Mouse (Mus musculus): ENCODE results near the gene Cryz.
"Not testable (repeated sequence)": the region's sequence is repeated elsewhere in the genome, so short reads cannot be mapped to it uniquely, and the experiment has no call there.

Gene Cryz

GRCm38 (mm10) chr3:154611888-154612287 lies 15.4 kb downstream of the Cryz start:
- peak; percentile 10 for DNase-seq (ENCODE audit: low read depth, low spot score)

DNA sequence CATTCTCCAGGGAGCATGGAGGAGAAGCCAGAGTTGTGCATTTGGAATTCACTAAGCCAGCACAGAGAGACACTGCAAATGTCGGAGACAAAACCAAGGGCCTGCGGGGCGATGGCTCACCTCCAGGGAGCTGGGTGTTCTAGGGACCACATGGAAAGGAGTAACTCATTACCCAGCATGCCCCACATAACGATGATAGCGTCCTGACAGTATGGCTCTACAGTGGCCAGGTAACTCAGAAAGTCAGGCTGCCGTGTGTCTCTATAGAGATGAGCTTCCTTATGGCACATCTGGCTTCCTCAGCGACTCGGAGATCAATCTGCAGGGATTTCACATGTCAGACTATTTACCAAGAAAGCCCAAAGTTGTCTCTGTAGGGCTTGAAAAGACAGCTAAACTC lies 18.3 kb downstream of the Cryz start:
- no peak for DNase-seq (ENCODE audit: low read depth, low spot score)

- DNase-seq (ENCODE audit: low read depth, low spot score): no peak
These were observed 18.8 kb downstream of the Cryz start for GRCm38 (mm10) chr3:154615304-154615703.

GRCm38 (mm10) chr3:154616106-154616505 lies 19.6 kb downstream of the Cryz start:
- DNase-seq (ENCODE audit: low read depth, low spot score): no peak

DNA sequence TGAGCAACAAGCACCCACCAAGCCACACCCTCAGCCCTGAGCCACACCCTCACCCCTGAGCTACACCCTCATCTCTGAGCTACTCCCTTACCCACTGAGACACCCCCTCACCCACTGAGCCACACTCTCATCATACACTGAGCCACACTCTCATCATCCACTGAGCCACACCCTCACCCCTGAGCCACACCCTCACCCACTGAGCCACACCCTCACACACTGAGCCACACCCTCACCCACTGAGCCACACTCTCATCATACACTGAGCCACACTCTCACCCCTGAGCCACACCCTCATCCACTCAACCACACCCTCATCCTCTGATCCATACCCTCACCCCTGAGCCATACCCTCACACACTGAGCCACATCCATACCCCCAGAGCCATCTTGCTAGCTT lies 31.8 kb downstream of the Cryz start:
- DNase-seq (ENCODE audit: low read depth, low spot score): no peak

DNA sequence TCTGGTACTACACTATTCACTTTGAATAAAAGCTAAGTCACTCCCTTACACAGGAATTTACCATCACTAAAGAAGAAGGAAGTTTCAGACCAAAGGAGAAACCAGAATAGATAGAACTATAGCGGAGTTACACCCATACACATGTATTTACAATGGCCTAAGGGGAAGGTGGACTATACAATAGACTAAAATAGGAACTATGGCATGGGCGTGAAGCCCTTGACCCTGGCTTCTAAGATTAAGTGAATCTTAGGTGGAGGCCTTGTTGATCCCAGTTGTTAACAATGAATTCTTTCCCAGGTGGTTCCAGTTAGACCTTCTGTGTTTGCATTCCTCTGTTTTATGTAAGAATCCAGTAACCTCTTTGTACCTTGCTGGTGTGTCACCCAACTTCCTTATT lies 34.8 kb downstream of the Cryz start:
- not testable (repeated sequence) for DNase-seq (ENCODE audit: low read depth, low spot score)

- DNase-seq (ENCODE audit: low read depth, low spot score): no peak
These were observed 36.6 kb downstream of the Cryz start for GRCm38 (mm10) chr3:154633091-154633490.

GRCm38 (mm10) chr3:154646638-154647442 lies 50.3 kb downstream of the Cryz start:
- DNase-seq (ENCODE audit: low read depth, low spot score): peak; percentile 51

- no peak for DNase-seq (ENCODE audit: low read depth, low spot score)
These were observed 50.9 kb downstream of the Cryz start for GRCm38 (mm10) chr3:154647443-154647780.

GRCm38 (mm10) chr3:154649411-154650285 lies 53.1 kb downstream of the Cryz start:
- DNase-seq (ENCODE audit: low read depth, low spot score): no peak

GRCm38 (mm10) chr3:154651192-154651821 lies 54.8 kb downstream of the Cryz start:
- DNase-seq (ENCODE audit: low read depth, low spot score): no peak

DNA sequence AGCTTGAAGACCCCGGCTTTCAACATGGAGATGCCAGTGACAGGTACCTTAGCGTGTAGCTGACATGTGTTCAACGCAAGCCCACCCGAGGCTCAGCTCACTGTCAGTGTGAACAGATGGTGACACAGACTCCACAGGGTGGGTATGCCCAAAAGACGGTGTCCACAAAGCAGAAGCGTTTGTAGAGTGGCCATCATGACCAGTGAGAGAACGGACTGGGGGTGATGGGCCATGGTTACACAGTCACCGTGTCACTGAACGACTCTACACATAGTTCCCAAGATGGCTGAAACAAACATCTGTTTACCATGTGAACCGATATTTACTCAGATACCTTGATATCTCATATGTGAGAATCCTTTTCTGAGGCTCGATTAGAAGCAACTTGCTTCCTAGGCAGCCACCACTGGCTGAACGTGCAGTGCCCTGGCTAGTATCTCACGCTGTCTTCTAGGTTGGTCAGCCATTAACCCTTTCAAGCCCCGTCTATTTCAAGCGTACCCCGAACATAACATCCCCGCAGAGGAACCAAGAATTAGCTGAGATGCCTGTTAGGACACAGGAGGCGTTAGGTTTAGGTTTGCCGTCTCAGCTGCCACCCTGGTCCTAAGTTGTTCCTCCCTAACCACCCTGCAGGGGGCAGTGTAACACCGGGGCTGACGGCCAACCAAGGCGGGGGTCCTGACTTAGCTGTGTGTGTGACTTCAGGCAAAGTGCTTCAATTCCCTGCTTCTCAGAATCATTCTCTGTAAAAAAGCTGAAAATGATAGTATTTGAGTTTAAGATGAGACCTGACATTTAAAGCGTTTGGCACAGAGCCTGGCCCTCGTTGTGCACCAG lies 56.3 kb downstream of the Cryz start:
- DNase-seq (ENCODE audit: low read depth, low spot score): peak; percentile 36

DNA sequence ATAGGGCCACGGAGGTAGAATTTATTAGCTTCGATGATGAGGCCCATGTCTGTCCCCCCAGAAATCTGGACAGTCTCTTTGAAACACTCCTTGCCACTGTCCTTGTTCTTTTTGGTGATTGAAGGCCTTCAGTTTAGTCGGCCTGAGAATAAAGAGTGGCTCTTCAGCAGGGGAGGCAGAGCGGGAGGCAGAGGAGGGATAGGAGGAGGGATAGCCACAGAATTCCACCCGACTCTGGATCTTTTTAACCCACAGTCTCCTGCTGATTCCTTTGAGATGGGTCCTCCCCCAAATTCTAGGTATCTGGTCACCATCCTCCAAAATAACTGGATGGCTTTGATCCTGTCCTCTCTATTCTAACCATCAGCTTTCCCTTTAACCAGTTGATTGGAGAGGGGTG lies 56.9 kb downstream of the Cryz start:
- DNase-seq (ENCODE audit: low read depth, low spot score): no peak

- no peak for DNase-seq (ENCODE audit: low read depth, low spot score)
These were observed 57.8 kb downstream of the Cryz start for GRCm38 (mm10) chr3:154654284-154654683.

- DNase-seq (ENCODE audit: low read depth, low spot score): no peak
These were observed 58.4 kb downstream of the Cryz start for GRCm38 (mm10) chr3:154654901-154655300.

DNA sequence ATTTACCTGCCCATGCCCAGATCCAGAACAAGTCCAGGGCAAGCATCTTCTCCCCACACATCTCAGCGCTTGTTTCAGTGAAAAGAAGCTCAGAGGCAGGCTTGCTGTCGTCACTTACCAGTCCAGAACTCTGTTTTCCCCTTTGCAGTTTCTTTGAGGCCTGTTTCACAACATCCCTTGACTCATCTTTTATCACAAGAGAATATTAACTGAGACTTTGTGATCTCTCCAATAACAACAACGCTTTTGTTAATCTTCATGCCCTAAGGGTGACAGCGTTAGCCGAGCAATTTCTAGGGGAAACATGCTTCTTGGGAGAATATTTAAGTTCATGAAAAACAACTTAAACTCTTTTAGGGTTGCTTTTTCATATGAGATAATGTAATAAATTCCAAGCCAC lies 59.2 kb downstream of the Cryz start:
- DNase-seq (ENCODE audit: low read depth, low spot score): no peak

GRCm38 (mm10) chr3:154663545-154663944 lies 67.0 kb downstream of the Cryz start, which contains the start of gene Erich3:
Gene Erich3, plus strand, starts transcription at chr3:154663859.
- DNase-seq (ENCODE audit: low read depth, low spot score): no peak

DNA sequence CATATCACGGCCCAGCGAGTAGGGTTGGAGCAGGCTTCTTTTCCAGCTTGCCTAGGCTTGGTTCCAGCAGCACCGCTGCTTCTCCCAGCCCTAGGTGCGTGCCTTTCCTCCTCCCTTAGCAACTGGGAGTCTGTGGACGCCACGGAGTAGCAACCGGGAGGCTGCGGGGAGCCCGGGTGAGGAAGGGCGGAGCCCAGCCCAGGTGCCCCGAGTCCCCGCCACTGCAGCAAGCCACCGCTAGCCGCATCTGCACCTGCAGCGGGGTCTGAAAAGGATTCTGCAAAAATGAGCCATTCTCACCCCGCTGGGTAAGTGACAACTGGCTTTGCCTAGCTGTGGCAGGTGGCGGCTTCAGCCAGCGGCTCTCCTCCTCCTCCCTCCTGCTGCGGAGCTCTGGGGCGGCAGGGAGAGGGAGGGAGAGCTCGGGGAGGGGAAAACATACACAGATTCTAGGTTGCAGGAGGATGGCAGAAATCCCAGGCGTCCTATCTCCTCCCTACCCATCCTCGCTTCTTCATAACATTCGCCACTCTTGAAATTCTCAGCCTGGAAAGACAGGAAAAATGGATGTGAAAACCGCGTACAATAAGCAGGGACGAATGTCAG lies 67.6 kb downstream of the Cryz start:
- DNase-seq (ENCODE audit: low read depth, low spot score): no peak

- DNase-seq (ENCODE audit: low read depth, low spot score): no peak
These were observed 68.1 kb downstream of the Cryz start for GRCm38 (mm10) chr3:154664636-154665035.

DNA sequence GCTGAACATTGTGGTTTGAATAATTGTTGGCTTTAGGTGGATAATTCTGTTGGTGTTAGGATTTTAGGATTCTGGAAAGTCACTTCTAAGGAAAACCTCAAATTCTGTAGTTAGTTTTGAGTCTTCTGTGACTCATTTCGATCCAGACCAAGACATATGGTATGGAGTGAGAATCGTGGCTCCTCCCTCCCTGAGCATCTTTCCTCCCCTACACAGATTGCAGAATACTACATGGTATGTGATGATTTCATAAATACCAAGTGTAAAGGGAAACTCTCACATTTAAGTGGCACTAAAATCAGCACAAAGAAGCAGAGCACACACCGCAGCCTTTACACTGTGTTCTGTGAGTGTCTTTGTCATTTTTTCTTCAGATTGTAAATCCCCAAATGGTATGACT lies 72.0 kb downstream of the Cryz start:
- no peak for DNase-seq (ENCODE audit: low read depth, low spot score)

DNA sequence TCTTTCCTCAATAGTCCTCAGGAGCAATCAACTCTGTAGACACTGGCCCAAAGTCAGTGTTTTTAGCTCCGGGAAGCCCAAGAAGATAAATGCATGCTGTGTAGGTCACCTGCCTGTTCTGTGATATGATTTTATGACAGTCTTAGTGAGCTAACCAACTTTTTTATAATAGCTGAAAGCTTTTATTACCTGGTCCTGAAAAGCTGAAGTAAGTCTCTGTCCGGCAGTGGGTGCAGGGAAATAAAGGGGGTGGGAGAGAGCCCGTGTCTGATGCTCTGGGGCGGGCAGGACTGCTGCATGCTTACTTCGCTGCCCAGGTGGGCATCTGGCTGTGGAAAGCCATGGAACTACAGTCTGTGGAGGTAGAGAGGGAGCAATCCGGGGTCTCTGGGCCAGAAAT lies 74.1 kb downstream of the Cryz start:
- DNase-seq (ENCODE audit: low read depth, low spot score): no peak

All from CD4-positive, CD25-positive, alpha-beta regulatory T cell, adult 2 months (primary cell).